ENCODE assay signal across 7 mouse cellular contexts in genomic region chr5:142820276-142821265, GRCm38 (mm10). TPM values are rescaled to one million over a fixed set of nuclear protein-coding genes. Genes with fewer than 3 reads are reported as not detected.
DNase-seq lines count a peak whose midpoint lies in the region.

No protein-coding gene starts in this region.

- H3K27me3 ChIP-seq in midbrain, embryonic 10.5 days (ENCODE audit: low read depth, poor library complexity, severe bottlenecking), result peaks cover 5% of the 10 kb centered on the region; the same call in 1 of the 2 replicates

- peak overlapping the region; percentile 99 for H3K4me3 ChIP-seq in midbrain, embryonic 10.5 days

- intact Hi-C loops in left cerebral cortex, postnatal 25 days (cut with DNase I), result no loop called here

- no peaks in the 10 kb centered on the region for H3K36me3 ChIP-seq in midbrain, embryonic 10.5 days

- peaks cover 54% of the 10 kb centered on the region for H3K4me1 ChIP-seq in midbrain, embryonic 10.5 days

- under 1% methylated on average over 53 of the region's 53 CpGs for WGBS in midbrain, embryonic 10.5 days

- no peaks in the 10 kb centered on the region for H3K9me3 ChIP-seq in midbrain, embryonic 10.5 days (replicated peaks)

- peak overlapping the region; percentile 100 for H3K27ac ChIP-seq in midbrain, embryonic 10.5 days (replicated peaks)

- peak; percentile 66 to 68 for DNase-seq in adrenal gland, adult 18-20 months (ENCODE audit: low spot score in 2 of 2)
- DNase-seq in cerebellum, postnatal 10 days, result peak; percentile 93 to 95
- DNase-seq in gastrocnemius, postnatal 10 days, result peak; percentile 81
- DNase-seq in induced T-regulatory cell, adult 2 months (ENCODE audit: low read depth), result peak; percentile 43
- DNase-seq in left cerebral cortex, postnatal 25 days (ENCODE audit: low spot score in 2 of 2), result peak; percentile 70 to 75
- DNase-seq in midbrain, embryonic 10.5 days (ENCODE audit: low spot score), result peak; percentile 78
- DNase-seq in spleen, postnatal 4 days (ENCODE audit: low spot score in 2 of 2), result peak; percentile 33 to 75

RNA-seq across cellular contexts. Expression of gene Tnrc18, which starts 3.1 kb away (rescaled TPM):
- 10 to 100 TPM; 46.4 to 57.7 TPM for total RNA-seq in adrenal gland, adult 18-20 months (2021)
- total RNA-seq in gastrocnemius, postnatal 10 days (2021), result 10 to 100 TPM; 44.8 to 64.7 TPM
- 100 to 1,000 TPM; 114 to 125 TPM for total RNA-seq in left cerebral cortex, postnatal 25 days (2021)
- polyA plus RNA-seq in midbrain, embryonic 10.5 days (2016; fragmentation: Nextera tagmentation; extraction: Ambion mirVana), result 18.7 and 23.2 TPM in 2 replicates

Comparison
In these comparisons a context has a peak if more than half of its experiments do, and no peak if none do; other contexts are left out.
1. Peak in every context shown above with its lines: DNase-seq, H3K4me3 ChIP-seq and H3K27ac ChIP-seq.
2. DNase-seq: peak in every context shown above with its lines; median percentile 94 in cerebellum, postnatal 10 days; 81 in gastrocnemius, postnatal 10 days; 78 in midbrain, embryonic 10.5 days; 72 in left cerebral cortex, postnatal 25 days; 67 in adrenal gland, adult 18-20 months; 54 in spleen, postnatal 4 days; 43 in induced T-regulatory cell, adult 2 months.